Mouse (Mus musculus) testis, adult 2 months (tissue): ENCODE measurements around the gene Pdss1.

Source experiments
- CTCF ChIP-seq: fragments of 200-500 bp; IDR thresholded peaks from 2 replicates; pipeline ENCODE4 v1.5.1; 2012; ENCODE audit warnings: low read depth, mild to moderate bottlenecking, inconsistent platforms, low read length, moderate library complexity; ENCODE audit not compliant: control insufficient read depth, insufficient read depth, insufficient replicate concordance
- POLR2A ChIP-seq: fragments of 200-500 bp; IDR thresholded peaks from 2 replicates; pipeline ENCODE4 v1.6.1; 2012; ENCODE audit warnings: low read depth, mild to moderate bottlenecking, inconsistent platforms, low read length, moderate library complexity; ENCODE audit not compliant: control insufficient read depth

- TF ChIP-seq POLR2A, result no peak
- no peak for TF ChIP-seq CTCF
These were observed 59.0 kb downstream of the Pdss1 start for GRCm38 (mm10) chr2:22954278-22954677.
